Mouse (Mus musculus) embryonic fibroblast, embryonic 13.5 days (primary cell): ENCODE results near the gene Lrrc4. TPM values are rescaled to one million over a fixed set of nuclear protein-coding genes. Genes with fewer than 3 reads are reported as not detected.

ENCODE experiments used
- H3K27ac ChIP-seq: 2 replicates; pipeline ENCODE4 v1.5.1; 2012; ENCODE audit warnings: low read length, control low read depth, inconsistent platforms; ENCODE audit not compliant: insufficient read depth
- H3K4me1 ChIP-seq: 2 replicates; pipeline ENCODE4 v1.6.1; 2011; ENCODE audit warnings: low read length; ENCODE audit not compliant: control insufficient read depth, insufficient read depth
- H3K4me3 ChIP-seq: 2 replicates; pipeline ENCODE4 v1.5.1; 2011; ENCODE audit warnings: mild to moderate bottlenecking, control low read depth, low read length; ENCODE audit not compliant: insufficient read depth
- CTCF ChIP-seq: IDR thresholded peaks from 2 replicates; pipeline ENCODE4 v1.5.1; 2011; ENCODE audit warnings: mild to moderate bottlenecking, control low read depth, low read length, moderate library complexity, borderline replicate concordance; ENCODE audit not compliant: insufficient read depth
- POLR2A ChIP-seq: IDR thresholded peaks from 2 replicates; pipeline ENCODE4 v1.6.1; 2011; ENCODE audit warnings: low read depth, mild to moderate bottlenecking, control low read depth, low read length, moderate library complexity
- polyA plus RNA-seq: library from polyadenylated mRNA; stranded (reverse); fragments of >200 nt; gene quantifications from 2 replicates; pipeline ENCODE4 v1.2.4, GENCODE M21; 2011; ENCODE audit warnings: low read depth; ENCODE audit not compliant: missing spikeins, insufficient read length

Lrrc4 gene
- polyA plus RNA-seq, 1 experiment = 0.37 TPM

DNA sequence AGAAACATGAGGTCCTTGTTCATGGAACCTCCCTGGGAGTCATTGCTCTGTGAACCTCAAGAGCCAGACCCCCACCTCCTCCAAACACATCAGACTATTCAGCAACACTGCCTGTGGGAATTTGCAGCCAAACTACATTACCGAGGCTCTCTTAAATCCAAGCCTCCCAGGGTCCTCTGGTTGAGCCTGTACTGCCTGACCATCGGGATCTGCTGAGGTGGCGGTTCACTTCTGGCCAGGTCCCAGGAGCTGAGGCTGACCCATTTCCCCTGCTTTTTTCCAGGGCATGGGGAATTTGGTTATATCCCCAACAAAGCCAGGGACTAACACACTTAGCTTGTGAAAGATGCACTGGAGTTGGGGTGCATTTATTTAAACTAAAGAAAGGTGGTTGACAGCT, 4.0 kb downstream of the Lrrc4 start:
- no peak overlapping the region for H3K4me3 ChIP-seq
- H3K4me1 ChIP-seq = 0 out of 2 replicates have a peak, but pooled peaks cover 7% of the 10 kb centered on the region
- H3K27ac ChIP-seq = no peak overlapping the region
- TF ChIP-seq CTCF = no peak
- no peak for TF ChIP-seq POLR2A

- no peak overlapping the region for H3K27ac ChIP-seq
- no peak overlapping the region for H3K4me3 ChIP-seq
- no peak for TF ChIP-seq POLR2A
- TF ChIP-seq CTCF = no peak
- 0 out of 2 replicates have a peak, but pooled peaks cover 7% of the 10 kb centered on the region for H3K4me1 ChIP-seq
Measured at GRCm38 (mm10) chr6:28826689-28827389, 4.7 kb downstream of the Lrrc4 start.

- no peak for TF ChIP-seq POLR2A
- Histone ChIP-seq H3K4me1 (0 out of 2 replicates have a peak, but pooled peaks cover 7% of the 10 kb centered on the region), H3K4me3 (no peak overlapping the region), H3K27ac (no peak overlapping the region)
Measured at GRCm38 (mm10) chr6:28825894-28826293, 5.7 kb downstream of the Lrrc4 start.

- Histone ChIP-seq H3K4me3 (no peak overlapping the region), H3K4me1 (0 out of 2 replicates have a peak, but pooled peaks cover 7% of the 10 kb centered on the region), H3K27ac (no peak overlapping the region)
- TF ChIP-seq POLR2A = no peak
- no peak for TF ChIP-seq CTCF
Measured at GRCm38 (mm10) chr6:28823802-28824201, 7.7 kb downstream of the Lrrc4 start.

DNA sequence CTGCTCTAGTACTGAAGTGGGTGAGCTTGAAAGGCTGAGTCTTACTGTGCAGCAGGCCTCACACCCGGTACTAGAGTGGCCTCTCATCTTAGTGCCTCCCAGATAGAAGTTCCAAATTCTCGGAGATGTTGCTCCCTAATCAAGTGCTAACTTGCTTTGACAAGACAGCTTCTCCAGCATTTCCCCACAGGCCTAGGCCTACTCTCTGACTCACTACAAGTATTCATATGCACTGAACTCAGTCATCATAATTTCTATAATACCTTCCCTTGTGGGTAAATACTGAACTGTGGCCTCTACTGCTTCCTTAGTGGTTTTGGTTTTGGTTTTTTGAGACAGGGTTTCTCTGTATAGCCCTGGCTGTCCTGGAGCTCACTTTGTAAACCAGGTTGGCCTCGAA, 8.2 kb downstream of the Lrrc4 start:
- no peak overlapping the region for H3K4me3 ChIP-seq
- TF ChIP-seq CTCF (no peak), POLR2A (no peak)
- H3K27ac ChIP-seq = no peak overlapping the region
- 0 out of 2 replicates have a peak, but pooled peaks cover 7% of the 10 kb centered on the region for H3K4me1 ChIP-seq

GRCm38 (mm10) chr6:28822296-28822695, 9.3 kb downstream of the Lrrc4 start:
- no peak overlapping the region for H3K4me3 ChIP-seq
- 0 out of 2 replicates have a peak, but pooled peaks cover 3% of the 10 kb centered on the region for H3K4me1 ChIP-seq
- TF ChIP-seq POLR2A (no peak), CTCF (no peak)
- H3K27ac ChIP-seq = no peak overlapping the region

DNA sequence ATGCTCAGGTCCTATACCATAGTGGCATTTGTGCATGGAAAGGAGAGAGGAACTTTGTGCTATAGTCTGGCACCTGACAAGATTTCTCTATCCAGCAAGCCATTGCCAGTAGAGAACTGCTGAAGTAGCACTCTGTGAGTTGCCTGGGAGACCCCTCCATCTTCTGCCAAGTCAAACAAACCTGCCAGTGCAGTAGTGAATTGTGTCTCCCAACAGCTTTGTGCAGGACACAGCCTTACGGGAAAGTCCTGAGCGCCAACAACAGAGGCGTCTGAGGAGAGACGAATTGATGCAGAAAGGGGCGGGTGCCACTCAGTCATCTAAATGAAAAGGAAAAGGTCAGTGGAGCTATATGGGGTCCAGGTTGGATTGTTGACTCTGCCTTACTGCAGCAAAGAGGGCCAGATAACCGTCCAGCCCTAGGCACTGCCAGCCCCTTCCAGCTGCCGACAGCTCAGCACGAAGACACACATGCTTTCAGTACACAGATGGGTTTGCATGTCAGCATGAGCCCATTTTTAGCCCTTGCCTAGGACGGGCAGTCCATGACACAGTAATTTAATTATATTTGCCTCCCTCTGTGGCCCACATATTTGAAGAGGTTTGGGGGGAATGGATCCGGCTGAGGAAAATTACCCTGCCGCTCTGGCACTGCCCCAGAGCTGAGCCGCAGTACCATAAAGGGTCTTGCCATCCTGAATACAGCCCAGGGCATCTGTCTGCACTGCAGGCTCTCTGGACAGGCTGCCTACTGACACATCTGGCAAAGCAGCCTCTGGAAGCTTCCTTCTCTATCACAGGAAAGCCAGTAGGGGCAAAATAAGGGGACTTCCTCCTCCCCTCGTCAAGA, 11.8 kb downstream of the Lrrc4 start:
- TF ChIP-seq CTCF (no peak), POLR2A (no peak)
- Histone ChIP-seq H3K4me1 (no peaks in the 10 kb centered on the region), H3K4me3 (no peak overlapping the region), H3K27ac (no peak overlapping the region)

- Histone ChIP-seq H3K4me3 (no peak overlapping the region), H3K27ac (no peak overlapping the region), H3K4me1 (no peaks in the 10 kb centered on the region)
- TF ChIP-seq CTCF (no peak), POLR2A (no peak)
Measured at GRCm38 (mm10) chr6:28817039-28817438, 14.5 kb downstream of the Lrrc4 start.

DNA sequence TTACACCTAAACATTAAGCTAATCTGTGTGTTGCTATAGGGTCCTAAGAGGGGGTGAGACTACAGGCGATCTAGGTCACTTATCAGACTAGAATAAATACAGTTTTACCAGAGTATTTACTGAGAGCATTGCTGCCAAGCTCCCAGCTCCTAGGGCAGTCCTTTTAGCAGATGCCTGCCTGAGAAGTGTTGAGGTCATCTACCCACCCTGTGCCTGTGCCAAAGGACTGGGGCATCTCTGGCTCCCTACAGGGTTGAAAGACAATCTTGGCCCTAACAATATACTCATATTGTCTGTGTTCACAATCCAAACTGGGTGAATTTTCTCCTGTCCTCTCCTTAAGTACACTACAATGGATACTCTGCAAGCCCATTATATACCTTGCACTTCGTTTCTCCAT, 16.7 kb downstream of the Lrrc4 start:
- Histone ChIP-seq H3K4me3 (no peak overlapping the region), H3K4me1 (no peaks in the 10 kb centered on the region), H3K27ac (no peak overlapping the region)
- TF ChIP-seq CTCF = no peak
- TF ChIP-seq POLR2A = no peak

- no peak overlapping the region for H3K27ac ChIP-seq
- H3K4me3 ChIP-seq = no peak overlapping the region
- H3K4me1 ChIP-seq = no peaks in the 10 kb centered on the region
- no peak for TF ChIP-seq POLR2A
- no peak for TF ChIP-seq CTCF
Measured at GRCm38 (mm10) chr6:28813057-28813456, 18.5 kb downstream of the Lrrc4 start.
